Mouse (Mus musculus) olfactory bulb, adult 2 months (tissue): ENCODE data around the gene Pde6c. TPM values are rescaled to one million over a fixed set of nuclear protein-coding genes. Genes with fewer than 3 reads are reported as not detected.

Experiments used
- H3K27ac ChIP-seq: fragments of 200-500 bp; 2 replicates; pipeline ENCODE4 v1.5.1; 2012; ENCODE audit warnings: low read depth, low read length; ENCODE audit not compliant: insufficient read depth
- H3K4me1 ChIP-seq: fragments of 200-500 bp; 2 replicates; pipeline ENCODE4 v1.6.1; 2012; ENCODE audit warnings: low read length; ENCODE audit not compliant: control insufficient read depth, insufficient read depth
- H3K4me3 ChIP-seq: fragments of 200-500 bp; 2 replicates; pipeline ENCODE4 v1.5.1; 2012; ENCODE audit warnings: mild to moderate bottlenecking, low read depth, low read length, moderate library complexity; ENCODE audit not compliant: insufficient read depth
- CTCF ChIP-seq: fragments of 200-500 bp; IDR thresholded peaks from 2 replicates; pipeline ENCODE4 v1.5.1; 2012; ENCODE audit warnings: low read depth, mild to moderate bottlenecking, low read length, moderate library complexity; ENCODE audit not compliant: insufficient read depth
- POLR2A ChIP-seq: fragments of 200-500 bp; IDR thresholded peaks from 2 replicates; pipeline ENCODE4 v1.6.1; 2012; ENCODE audit warnings: mild to moderate bottlenecking, low read depth, low read length, moderate library complexity; ENCODE audit not compliant: insufficient read depth
- WGBS: fragments of 180-500 bp; shearing (Covaris S2); methylation state at CpG from one replicate; pipeline ENCODE4 v1.1.7; 2018; 5-methylcytosine and 5-hydroxymethylcytosine counted together
- polyA plus RNA-seq: library from polyadenylated mRNA; stranded (reverse); fragments of >200 nt; gene quantifications from 2 replicates; pipeline ENCODE4 v1.2.4, GENCODE M21; 2012; ENCODE audit warnings: low replicate concordance; ENCODE audit not compliant: missing spikeins, insufficient read depth, insufficient read length

Gene Pde6c
- polyA plus RNA-seq: not detected in 2 replicates

- 87% methylated on average over 6 of the region's 6 CpGs for WGBS
Observed at GRCm38 (mm10) chr19:38132481-38132880, at the start of gene Pde6c. Gene Pde6c (plus strand): TSS chr19:38132781.

GRCm38 (mm10) chr19:38082931-38083525 lies 49.6 kb upstream of the Pde6c start:
- WGBS: 73% methylated on average over 5 of the region's 5 CpGs
- H3K27ac ChIP-seq: no peak overlapping the region
- TF ChIP-seq CTCF: no peak
- no peak for TF ChIP-seq POLR2A
- no peak overlapping the region for H3K4me3 ChIP-seq
- peaks cover 4% of the 10 kb centered on the region; the same call in 1 of the 2 replicates for H3K4me1 ChIP-seq

More at GRCm38 (mm10) chr19:38132481-38132880, at the start of gene Pde6c:
- H3K27ac ChIP-seq: no peak within 1 kb of the TSS
- H3K4me3 ChIP-seq: no peak within 1 kb of the TSS
- TF ChIP-seq POLR2A (no peak), CTCF (no peak)
- H3K4me1 ChIP-seq: no peaks in the 10 kb centered on the region

- Histone ChIP-seq H3K4me3 (no peak overlapping the region), H3K4me1 (peaks cover 4% of the 10 kb centered on the region; the same call in 1 of the 2 replicates), H3K27ac (no peak overlapping the region)
- TF ChIP-seq CTCF: no peak
- no peak for TF ChIP-seq POLR2A
- WGBS: 93% methylated on average over 4 of the region's 4 CpGs
Observed at GRCm38 (mm10) chr19:38085841-38086240, 46.7 kb upstream of the Pde6c start.

GRCm38 (mm10) chr19:38086948-38087551 lies 45.5 kb upstream of the Pde6c start:
- TF ChIP-seq CTCF (no peak), POLR2A (no peak)
- WGBS: 24% methylated on average over 11 of the region's 11 CpGs
- H3K27ac ChIP-seq: no peak overlapping the region
- H3K4me1 ChIP-seq: peaks cover 4% of the 10 kb centered on the region; the same call in 1 of the 2 replicates
- H3K4me3 ChIP-seq: no peak overlapping the region

- 80% methylated on average over 8 of the region's 8 CpGs for WGBS
- TF ChIP-seq POLR2A (no peak), CTCF (no peak)
Observed at GRCm38 (mm10) chr19:38089358-38089757, 43.2 kb upstream of the Pde6c start.

GRCm38 (mm10) chr19:38091512-38091985 lies 41.0 kb upstream of the Pde6c start:
- WGBS: 80% methylated on average over 4 of the region's 4 CpGs
- TF ChIP-seq CTCF: no peak
- no peak for TF ChIP-seq POLR2A
- no peak overlapping the region for H3K27ac ChIP-seq
- H3K4me3 ChIP-seq: no peak overlapping the region
- H3K4me1 ChIP-seq: peaks cover 4% of the 10 kb centered on the region; the same call in 1 of the 2 replicates

More at GRCm38 (mm10) chr19:38089358-38089757, 43.2 kb upstream of the Pde6c start:
- H3K27ac ChIP-seq: no peak overlapping the region
- H3K4me3 ChIP-seq: no peak overlapping the region
- peaks cover 4% of the 10 kb centered on the region; the same call in 1 of the 2 replicates for H3K4me1 ChIP-seq

- Histone ChIP-seq H3K4me3 (no peak overlapping the region), H3K4me1 (peaks cover 10% of the 10 kb centered on the region; the same call in 1 of the 2 replicates), H3K27ac (no peak overlapping the region)
- WGBS: 30% methylated on average over 4 of the region's 4 CpGs
- TF ChIP-seq CTCF (no peak), POLR2A (no peak)
Observed at GRCm38 (mm10) chr19:38096231-38096630, 36.4 kb upstream of the Pde6c start.

GRCm38 (mm10) chr19:38096858-38097758 lies 35.5 kb upstream of the Pde6c start, which contains the start of gene Ffar4:
Gene Ffar4 (plus strand): TSS chr19:38097071.
- Histone ChIP-seq H3K4me3 (no peak within 1 kb of the TSS), H3K27ac (no peak within 1 kb of the TSS), H3K4me1 (peaks cover 10% of the 10 kb centered on the region; the same call in 1 of the 2 replicates)
- TF ChIP-seq POLR2A (no peak), CTCF (no peak)
- under 1% methylated on average over 77 of the region's 77 CpGs for WGBS
